Mouse (Mus musculus): Measurements from ENCODE around the gene Tmco4.

The Tmco4 gene

GRCm38 (mm10) chr4:139064831-139065230 lies 92.1 kb downstream of the Tmco4 start:
- no peak for DNase-seq

DNA sequence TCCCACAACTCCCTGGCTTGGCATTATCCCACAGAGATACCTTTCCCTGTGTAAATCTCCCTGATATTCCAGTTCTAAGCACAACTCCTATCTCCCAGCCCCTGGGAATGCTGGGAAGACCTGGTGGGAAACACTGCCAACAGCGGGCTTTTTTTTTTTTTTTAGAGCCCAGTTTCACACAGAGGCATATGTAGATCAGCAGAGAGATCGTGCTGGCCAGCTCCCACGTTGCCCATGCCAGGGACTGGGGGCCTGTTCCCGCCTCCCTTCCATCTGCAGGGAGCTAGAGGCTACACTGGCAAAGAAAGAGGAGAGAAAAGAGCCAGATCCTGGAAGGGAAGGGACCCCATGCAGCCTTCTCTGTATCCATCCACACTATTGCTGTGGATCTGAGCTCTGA lies 95.6 kb downstream of the Tmco4 start:
- DNase-seq: no peak

GRCm38 (mm10) chr4:139074060-139074459 lies 101.4 kb downstream of the Tmco4 start:
- DNase-seq: no peak

DNA sequence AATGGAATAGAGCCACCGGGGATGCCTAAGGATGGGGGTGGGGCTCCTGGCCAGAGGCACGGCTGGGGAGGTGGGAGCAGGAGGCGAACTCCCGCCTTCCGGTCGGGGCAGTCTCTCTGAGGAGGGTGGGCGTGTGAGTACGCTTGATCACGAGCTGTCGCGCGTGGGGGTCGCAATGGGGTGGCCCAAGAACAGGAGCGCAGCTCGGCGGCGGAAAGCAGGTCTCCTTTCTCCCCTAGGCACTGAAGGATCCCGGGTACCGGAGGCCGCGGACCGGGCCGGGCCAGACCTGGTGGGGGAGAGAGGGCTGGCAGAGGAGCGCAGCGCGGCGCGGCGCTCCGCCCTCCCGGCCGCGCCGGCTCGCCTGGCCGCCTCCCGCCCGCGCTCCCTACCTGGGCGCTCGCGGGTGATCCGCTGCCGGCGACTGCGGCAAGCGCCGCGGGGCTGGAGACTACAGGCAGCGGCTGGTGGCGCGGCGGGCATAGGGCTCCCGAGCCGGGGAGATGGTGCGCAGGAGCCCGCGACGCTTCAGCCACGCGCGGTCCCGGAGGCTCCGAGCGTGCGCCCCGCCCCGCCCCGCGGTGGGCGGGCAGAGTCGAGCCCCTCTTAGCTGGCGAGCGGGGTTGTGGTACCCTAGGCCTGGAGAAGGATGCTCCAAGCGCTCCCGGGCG lies 102.5 kb downstream of the Tmco4 start, which contains the start of gene Htr6:
TSS of gene Htr6 (minus strand) at position 530 of the 671 bp plus-strand sequence.
- DNase-seq: no peak

GRCm38 (mm10) chr4:139075915-139076314 lies 103.2 kb downstream of the Tmco4 start:
- no peak for DNase-seq

DNA sequence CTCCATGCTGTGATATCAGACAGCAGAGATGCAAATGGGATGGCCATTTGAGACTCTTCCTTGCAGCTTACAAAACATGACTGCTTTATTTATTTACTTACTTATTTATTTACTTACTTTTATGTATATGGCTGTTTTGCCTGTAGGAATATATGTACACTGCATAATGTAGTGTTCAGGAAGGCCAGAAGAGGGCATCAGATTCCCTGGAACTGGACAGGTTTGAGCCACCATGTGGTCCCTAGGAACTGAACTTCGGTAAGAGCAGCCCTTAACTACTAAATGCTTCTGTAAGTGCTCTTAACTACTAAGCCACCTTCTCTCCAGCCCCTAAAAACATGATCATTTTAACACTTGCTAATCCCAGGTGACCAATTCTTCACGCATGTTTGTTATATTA lies 105.6 kb downstream of the Tmco4 start:
- no peak for DNase-seq

GRCm38 (mm10) chr4:139078726-139079125 lies 106.0 kb downstream of the Tmco4 start:
- DNase-seq: no peak

- DNase-seq: no peak
Observed at GRCm38 (mm10) chr4:139079439-139079838, 106.8 kb downstream of the Tmco4 start.

- DNase-seq: no peak
Observed at GRCm38 (mm10) chr4:139080259-139080658, 107.6 kb downstream of the Tmco4 start.

DNA sequence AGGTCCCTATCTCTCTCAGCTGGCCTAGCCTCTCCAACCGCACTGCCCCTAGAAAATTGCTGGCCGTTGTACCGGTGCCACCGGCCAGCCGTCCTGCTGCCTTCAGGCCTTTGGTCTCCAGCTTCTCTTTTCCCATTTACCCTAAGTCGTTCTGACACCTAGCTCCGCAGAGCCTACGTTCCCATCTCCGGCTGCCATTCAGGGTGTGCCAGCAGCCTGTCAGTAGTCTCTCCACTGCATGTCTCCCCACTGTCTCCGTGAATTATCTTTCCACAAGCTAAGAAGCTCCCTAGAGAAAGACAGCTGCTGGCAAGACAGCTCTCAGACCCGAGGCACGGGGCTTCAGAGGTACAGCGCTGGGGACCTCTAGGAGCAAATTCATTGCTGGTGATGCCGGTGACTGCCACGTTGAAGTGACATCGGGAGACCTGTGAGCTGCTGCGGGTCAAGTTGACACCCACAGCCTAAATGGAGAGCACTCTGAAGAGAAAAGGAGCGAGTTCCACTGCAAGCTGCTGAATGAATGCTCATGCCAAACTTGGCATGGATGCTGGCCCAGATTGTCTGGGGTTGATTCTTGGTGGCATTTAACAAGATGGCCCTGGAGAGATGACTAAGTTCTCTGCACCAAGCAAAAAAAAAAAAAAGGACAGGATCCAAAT lies 108.7 kb downstream of the Tmco4 start:
- peak; percentile 29 for DNase-seq

- DNase-seq: no peak
Observed at GRCm38 (mm10) chr4:139082790-139083564, 110.3 kb downstream of the Tmco4 start.

GRCm38 (mm10) chr4:139085337-139085736 lies 112.6 kb downstream of the Tmco4 start:
- no peak for DNase-seq

GRCm38 (mm10) chr4:139086037-139086436 lies 113.3 kb downstream of the Tmco4 start:
- peak; percentile 73 for DNase-seq

DNA sequence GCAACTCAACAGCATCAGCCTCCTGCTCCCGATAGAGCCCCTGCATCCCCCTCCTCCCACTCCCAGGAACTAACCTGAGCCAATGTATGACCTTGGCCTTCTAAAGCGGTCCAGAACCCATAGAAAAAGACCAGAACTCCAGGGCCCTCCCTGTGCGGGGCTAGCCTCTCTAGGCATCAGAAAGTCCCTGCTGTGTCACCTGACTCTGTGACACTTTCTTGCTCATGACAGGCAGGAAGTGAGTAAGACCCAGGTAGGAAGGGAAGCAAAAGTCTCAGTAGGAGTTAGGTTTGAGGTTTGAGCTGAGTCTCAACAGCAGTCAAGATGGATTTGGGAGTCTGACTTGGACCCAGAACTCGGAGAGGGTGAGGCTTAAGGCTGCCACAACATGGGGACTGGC lies 114.3 kb downstream of the Tmco4 start:
- DNase-seq: no peak

DNA sequence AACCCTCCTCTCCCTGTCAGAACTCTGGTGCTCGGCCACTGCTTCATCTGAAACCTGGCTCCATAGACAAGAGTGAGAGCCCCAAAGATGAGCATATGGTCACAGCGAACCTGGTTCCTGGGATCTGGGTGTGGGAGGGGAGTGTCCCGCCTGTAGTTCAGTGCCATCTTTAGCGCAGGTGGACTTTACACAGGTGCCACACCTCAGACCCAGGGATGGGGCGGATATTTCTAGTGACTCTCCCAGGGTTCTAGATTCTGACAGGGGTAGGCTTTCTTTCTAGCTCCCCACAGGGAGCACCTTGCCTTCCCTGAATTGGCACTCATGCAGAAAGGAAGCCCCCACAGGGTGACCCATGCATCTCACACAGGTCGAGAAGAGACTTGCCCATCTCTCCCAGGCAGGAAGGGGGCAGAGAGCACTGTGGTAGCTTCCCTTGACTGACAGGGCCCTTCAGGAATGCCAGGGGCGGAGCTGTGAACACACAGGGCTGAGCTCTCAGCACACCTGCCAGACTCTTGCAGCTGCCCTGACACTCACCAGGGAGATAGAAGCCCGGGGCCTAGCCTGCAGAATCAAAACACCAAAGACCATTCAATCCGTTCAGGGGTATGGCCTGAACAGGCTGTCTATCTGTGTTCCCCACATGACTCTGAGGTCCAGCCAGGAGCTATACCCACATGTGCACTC lies 116.4 kb downstream of the Tmco4 start:
- DNase-seq: no peak

- no peak for DNase-seq
Observed at GRCm38 (mm10) chr4:139090303-139090940, 117.7 kb downstream of the Tmco4 start.

DNA sequence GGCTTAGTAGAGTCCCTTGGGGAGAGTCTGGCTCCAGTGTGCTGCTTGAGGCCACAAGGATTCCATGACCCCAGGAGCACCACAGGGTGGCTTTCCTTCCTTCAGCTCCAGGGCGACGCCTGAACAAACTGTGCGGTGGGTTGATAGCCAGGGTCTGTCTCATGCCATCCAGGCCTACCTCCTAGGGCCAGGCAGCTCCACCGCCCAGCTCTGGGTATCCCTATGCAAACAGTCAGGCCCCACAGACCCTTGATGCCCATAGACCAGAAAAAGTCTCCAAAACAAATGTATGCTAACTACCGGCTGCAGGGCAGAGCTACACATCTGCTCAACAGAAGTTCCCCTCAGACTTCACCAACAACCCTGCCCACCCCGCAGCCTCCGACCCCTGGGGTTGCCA lies 118.4 kb downstream of the Tmco4 start:
- DNase-seq: no peak

GRCm38 (mm10) chr4:139091478-139092355 lies 119.0 kb downstream of the Tmco4 start:
- DNase-seq: no peak

DNA sequence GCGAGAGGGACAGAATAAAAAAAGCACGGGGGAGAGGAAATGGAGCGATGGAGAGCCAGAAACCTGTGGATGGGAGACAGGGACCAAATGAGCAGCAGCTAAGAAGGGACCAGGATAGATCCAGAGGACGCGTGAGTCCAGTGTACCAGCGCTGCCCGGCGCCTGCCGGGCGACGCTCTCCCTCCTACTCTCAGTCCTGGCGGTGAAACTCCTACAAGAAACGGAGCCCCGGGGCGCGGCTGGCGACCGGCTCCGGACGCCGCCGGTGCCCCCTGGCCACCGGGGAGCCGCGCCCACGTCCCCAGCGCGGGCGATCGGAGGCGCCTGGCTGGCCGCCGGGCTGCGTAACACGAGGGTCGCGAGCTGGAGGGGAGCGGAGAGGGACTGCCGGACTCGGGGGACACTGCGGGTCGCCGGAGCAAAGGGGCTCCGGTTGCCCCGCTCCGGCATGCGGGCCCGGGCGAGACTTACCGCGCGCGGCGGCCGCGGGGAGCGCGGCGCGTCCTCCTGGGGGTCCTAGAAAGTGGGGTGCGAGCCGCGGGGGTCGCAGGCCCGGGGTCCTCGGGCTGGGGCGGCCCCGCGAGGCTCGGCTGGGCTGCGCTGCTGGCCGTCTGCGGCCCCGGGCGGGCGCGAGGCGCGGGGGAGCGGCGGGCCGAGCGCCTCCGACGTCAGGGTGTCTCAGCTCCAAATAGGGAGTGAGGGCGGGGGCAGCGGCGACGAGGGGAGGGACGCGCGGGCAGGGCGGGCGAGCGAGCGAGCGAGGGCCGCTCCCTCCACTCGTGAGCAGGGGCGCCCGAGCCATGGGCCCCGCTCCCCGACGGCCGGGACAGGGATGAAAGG lies 119.9 kb downstream of the Tmco4 start, which contains the start of gene Nbl1:
TSS of gene Nbl1 (minus strand) at position 638 of the 840 bp plus-strand sequence.
- DNase-seq: no peak

DNA sequence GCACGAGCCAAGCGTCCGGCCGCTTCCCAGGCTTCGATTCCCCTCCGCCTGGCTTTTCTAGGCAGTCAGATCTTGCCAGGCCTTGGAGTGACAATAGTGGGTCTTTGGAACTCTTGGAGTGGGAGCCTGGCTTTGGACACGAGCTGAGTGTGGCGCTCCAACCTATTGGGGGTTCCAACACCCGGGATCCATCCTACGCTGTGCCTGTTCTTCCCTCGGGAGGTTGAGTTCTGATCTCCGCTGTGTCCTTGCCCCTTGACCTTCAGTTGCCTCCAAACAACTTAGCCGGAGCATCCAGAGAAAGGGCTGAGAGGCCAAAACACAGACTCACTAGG lies 120.5 kb downstream of the Tmco4 start:
- no peak for DNase-seq

DNA sequence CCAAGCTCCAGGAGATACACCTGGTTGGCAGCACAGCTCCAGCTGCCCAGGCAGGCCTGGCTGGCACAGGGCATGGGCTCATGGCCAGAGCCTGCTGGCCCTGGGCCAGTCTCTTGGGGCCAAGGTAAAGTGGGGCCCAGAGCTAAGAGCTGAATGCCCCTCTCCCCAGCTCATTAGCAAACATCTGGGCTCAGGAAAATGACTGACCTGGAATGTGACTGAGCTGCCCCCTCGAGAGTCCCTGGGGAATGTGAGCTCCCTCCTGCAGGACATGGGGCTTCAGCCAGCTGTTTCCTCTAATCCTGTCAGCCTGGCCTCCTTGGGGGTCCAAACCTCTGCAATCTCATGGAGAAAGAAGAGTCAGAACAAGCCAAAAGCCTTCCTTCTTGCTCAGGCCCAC lies 122.7 kb downstream of the Tmco4 start:
- DNase-seq: no peak
